Mouse (Mus musculus) heart, embryonic 14.5 days (tissue): ENCODE measurements around the gene Serinc2. TPM values are rescaled to one million over a fixed set of nuclear protein-coding genes. Genes with fewer than 3 reads are reported as not detected.

Experiments
- ATAC-seq: fragments of 200-750 bp; cut with Nextera tagmentation; 2 replicates; pipeline ENCODE4 v1.8.0; 2017; ENCODE audit warnings: low read depth, moderate TSS enrichment; ENCODE audit not compliant: insufficient number of reproducible peaks, insufficient read depth, low FRiP score
- H3K27ac ChIP-seq, 2 experiments: fragments of 200-500 bp in 1 of 2; fragments of 300-500 bp in 1 of 2; sonication (generic) in 1 of 2; replicated peaks in 1 of 2; 2 replicates each; pipeline ENCODE4 v1.5.1; 2012 to 2014; ENCODE audit warnings: low read depth in 2 of 2, low read length in 2 of 2, control low read depth in 1 of 2, mild to moderate bottlenecking in 1 of 2, mixed read lengths in 1 of 2; ENCODE audit not compliant: control insufficient read depth in 1 of 2, insufficient read depth in 1 of 2
- H3K27me3 ChIP-seq: fragments of 300-500 bp; sonication (generic); 2 replicates; pipeline ENCODE4 v1.6.1; 2014; ENCODE audit warnings: mild to moderate bottlenecking, low read length, control low read depth; ENCODE audit not compliant: control insufficient read depth, insufficient read depth
- H3K36me3 ChIP-seq: fragments of 300-500 bp; sonication (generic); 2 replicates; pipeline ENCODE4 v1.6.1; 2014; ENCODE audit warnings: mild to moderate bottlenecking, control low read depth, low read length, mixed read lengths; ENCODE audit not compliant: control insufficient read depth, insufficient read depth
- H3K4me1 ChIP-seq, 2 experiments: fragments of 200-500 bp in 1 of 2; fragments of 300-500 bp in 1 of 2; sonication (generic) in 1 of 2; 2 replicates each; pipeline ENCODE4 v1.6.1; 2012 to 2014; ENCODE audit warnings: low read length in 2 of 2, control low read depth in 1 of 2, mixed read lengths in 1 of 2; ENCODE audit not compliant: control insufficient read depth in 2 of 2, insufficient read depth in 2 of 2
- H3K4me2 ChIP-seq: fragments of 300-500 bp; sonication (generic); 2 replicates; pipeline ENCODE4 v1.6.1; 2014; ENCODE audit warnings: mild to moderate bottlenecking, low read length
- H3K4me3 ChIP-seq, 2 experiments: fragments of 200-500 bp in 1 of 2; fragments of 300-500 bp in 1 of 2; sonication (generic) in 1 of 2; 2 replicates each; pipeline ENCODE4 v1.5.1; 2012 to 2014; ENCODE audit warnings: low read length in 2 of 2, mild to moderate bottlenecking in 2 of 2, control low read depth in 1 of 2, low read depth in 1 of 2, moderate library complexity in 1 of 2; ENCODE audit not compliant: control insufficient read depth in 1 of 2, insufficient read depth in 1 of 2
- H3K9ac ChIP-seq: fragments of 300-500 bp; sonication (generic); 2 replicates; pipeline ENCODE4 v1.6.1; 2014; ENCODE audit warnings: mild to moderate bottlenecking, low read length
- H3K9me3 ChIP-seq: fragments of 300-500 bp; sonication (generic); 2 replicates; pipeline ENCODE4 v1.6.1; 2016; ENCODE audit warnings: low read length, control low read depth; ENCODE audit not compliant: control insufficient read depth
- WGBS: fragments of 180-500 bp; shearing (Covaris S2); extraction: QIAGEN DNeasy Blood & Tissue Kit; methylation state at CpG from one replicate; pipeline ENCODE4 v1.1.7; 2014; 5-methylcytosine and 5-hydroxymethylcytosine counted together
- polyA plus RNA-seq: library from polyadenylated mRNA; unstranded; fragments of >200 nt; fragmentation: Nextera tagmentation; extraction: Ambion mirVana; gene quantifications from 2 replicates; pipeline ENCODE4 v1.2.1, GENCODE M21; 2014

The Serinc2 gene
- polyA plus RNA-seq, 1 experiment from 2014 or later: 7.5 TPM

DNA sequence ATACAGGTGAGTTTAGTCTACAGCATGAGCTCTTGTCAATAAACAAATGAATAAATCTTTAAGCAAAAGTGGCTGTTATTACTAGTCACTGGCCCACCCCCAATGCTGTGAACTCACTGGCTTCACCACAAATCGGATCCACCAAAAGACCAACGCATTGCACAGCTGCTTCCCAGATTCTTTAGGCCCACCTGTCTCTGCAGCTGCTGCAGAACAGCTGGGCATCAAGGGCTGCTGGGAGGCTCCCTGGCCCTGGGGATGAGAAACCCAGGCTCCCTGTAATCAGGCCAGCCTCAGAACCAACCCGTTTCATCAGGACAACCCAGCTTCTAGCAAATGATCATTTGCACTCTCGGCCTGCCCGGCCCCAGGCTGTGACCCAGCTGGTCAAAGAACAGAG, 3.9 kb upstream of the Serinc2 start:
- 0 out of 4 replicates have a peak, but pooled peaks cover 0 to 2% of the 10 kb centered on the region in 2 experiments for H3K4me1 ChIP-seq
- H3K4me3 ChIP-seq: no peak overlapping the region
- H3K9me3 ChIP-seq: no peaks in the 10 kb centered on the region
- no peak for ATAC-seq
- H3K27ac ChIP-seq: no peak overlapping the region
- no peak overlapping the region for H3K4me2 ChIP-seq
- no peaks in the 10 kb centered on the region for H3K36me3 ChIP-seq
- H3K27me3 ChIP-seq: peaks cover 27% of the 10 kb centered on the region
- H3K9ac ChIP-seq: no peak overlapping the region
- WGBS: 78% methylated on average over 5 of the region's 5 CpGs

DNA sequence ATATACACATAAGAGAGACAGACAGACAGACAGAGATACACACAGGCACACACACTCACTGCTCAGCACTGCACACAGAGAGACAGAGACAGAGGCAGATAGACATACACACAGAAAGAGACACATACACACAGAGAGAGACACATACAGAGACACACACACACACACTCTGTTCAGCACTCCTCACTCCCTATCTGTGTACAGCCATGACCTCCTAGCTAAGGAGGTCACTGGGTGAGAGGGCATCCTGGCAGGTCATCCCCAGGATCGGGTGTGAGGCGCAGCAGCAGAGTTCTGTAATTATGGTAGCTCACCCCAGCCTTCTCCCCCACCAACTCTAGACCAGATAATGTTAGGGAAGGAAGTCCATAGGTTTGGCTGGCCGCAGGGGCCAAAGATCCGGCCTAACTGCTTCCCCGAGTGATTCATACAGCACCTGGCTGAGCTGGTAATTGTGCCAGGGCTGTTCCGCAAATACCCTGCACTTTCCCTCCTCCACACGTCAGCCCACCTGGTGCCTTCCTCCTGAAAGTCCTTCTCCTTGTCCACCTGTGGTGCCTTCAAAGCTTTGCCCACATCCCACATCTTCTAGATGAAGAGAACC, 2.3 kb downstream of the Serinc2 start:
- no peak overlapping the region for H3K4me3 ChIP-seq
- 63% methylated on average over 7 of the region's 7 CpGs for WGBS
- peaks cover 12 to 19% of the 10 kb centered on the region in 2 experiments; a peak in 3 of 4 replicates for H3K4me1 ChIP-seq
- ATAC-seq: no peak
- H3K27me3 ChIP-seq: peaks cover 84% of the 10 kb centered on the region
- H3K9me3 ChIP-seq: no peaks in the 10 kb centered on the region
- H3K9ac ChIP-seq: no peak overlapping the region
- H3K27ac ChIP-seq: no peak overlapping the region
- no peak overlapping the region for H3K4me2 ChIP-seq
- H3K36me3 ChIP-seq: no peaks in the 10 kb centered on the region

DNA sequence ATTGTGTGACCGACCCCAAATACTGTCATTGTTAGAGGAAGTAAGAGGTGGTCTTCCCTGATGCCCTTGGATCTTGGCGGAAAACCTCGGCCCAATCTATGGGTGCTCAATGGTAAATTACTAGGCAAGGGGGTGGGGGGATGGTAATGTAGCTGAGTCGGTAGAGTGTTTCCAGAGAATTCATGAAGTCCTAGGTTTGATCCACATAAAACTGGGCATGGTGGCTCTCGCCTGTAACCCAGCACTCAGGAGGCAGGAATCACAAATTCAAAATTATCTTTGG, 3.2 kb downstream of the Serinc2 start:
- no peaks in the 10 kb centered on the region for H3K36me3 ChIP-seq
- H3K9me3 ChIP-seq: no peaks in the 10 kb centered on the region
- 43% methylated on average over 5 of the region's 5 CpGs for WGBS
- H3K9ac ChIP-seq: no peak overlapping the region
- peaks cover 12 to 19% of the 10 kb centered on the region in 2 experiments; a peak in 3 of 4 replicates for H3K4me1 ChIP-seq
- no peak overlapping the region for H3K27ac ChIP-seq
- peak overlapping the region in 1 of 2 experiments; percentile 57; a peak in 1 of 4 replicates for H3K4me3 ChIP-seq
- H3K27me3 ChIP-seq: peaks cover 87% of the 10 kb centered on the region
- no peak for ATAC-seq
- H3K4me2 ChIP-seq: peak overlapping the region; percentile 95

DNA sequence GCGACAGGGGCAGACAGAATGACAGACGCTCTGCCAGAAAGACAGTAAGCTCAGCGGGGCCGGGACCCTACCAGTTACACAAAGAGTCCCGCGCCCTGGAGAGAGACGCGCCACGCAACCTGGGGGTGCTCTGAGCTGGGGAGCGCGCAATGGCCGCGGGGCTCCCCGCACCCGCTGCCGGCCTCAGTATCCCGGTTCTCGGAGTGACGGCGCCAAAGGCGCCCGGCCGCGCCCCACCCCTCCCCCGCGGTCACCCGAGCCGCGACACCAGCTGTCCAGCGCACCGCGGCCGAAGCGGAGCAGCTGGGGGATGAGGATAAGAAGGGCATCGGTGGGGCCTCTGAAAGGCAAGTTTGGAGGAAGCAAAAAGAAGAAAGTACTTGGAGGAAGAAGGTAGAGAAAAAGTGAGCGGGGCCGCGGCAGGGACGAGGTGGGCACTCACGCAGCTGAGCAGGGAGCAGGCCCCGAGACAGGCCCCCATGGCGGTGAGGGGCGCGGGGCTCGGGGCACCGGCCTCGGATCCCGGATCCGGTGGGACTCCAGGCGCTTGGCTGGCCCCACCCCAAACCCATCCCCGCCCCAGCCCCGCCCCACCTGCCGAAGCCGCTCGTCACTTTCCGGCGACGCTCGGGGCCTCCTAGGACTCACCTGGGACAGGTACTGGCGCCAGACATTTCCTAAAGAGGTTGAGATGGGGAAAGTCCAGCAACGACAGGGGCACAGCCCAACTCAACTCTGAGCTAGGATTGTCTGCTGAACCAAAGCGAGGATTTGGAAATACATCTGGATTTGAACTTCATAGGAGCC, 3.8 kb downstream of the Serinc2 start:
- Histone ChIP-seq H3K4me1 (peaks cover 12 to 19% of the 10 kb centered on the region in 2 experiments; a peak in 3 of 4 replicates), H3K4me3 (peak overlapping the region; percentile 57), H3K9ac (peak overlapping the region; percentile 68), H3K4me2 (peak overlapping the region; percentile 95), H3K9me3 (no peaks in the 10 kb centered on the region), H3K36me3 (no peaks in the 10 kb centered on the region), H3K27me3 (peaks cover 87% of the 10 kb centered on the region), H3K27ac (peak overlapping the region in 1 of 2 experiments; percentile 41; a peak in 1 of 4 replicates)
- WGBS: 3% methylated on average over 62 of the region's 62 CpGs
- ATAC-seq: no peak

- 3% methylated on average over 29 of the region's 29 CpGs for WGBS
- H3K27me3 ChIP-seq: peaks cover 84% of the 10 kb centered on the region
- no peak; the same call in 1 of the 2 replicates for ATAC-seq
- H3K4me3 ChIP-seq: peak overlapping the region; percentile 57
- H3K36me3 ChIP-seq: no peaks in the 10 kb centered on the region
- peak overlapping the region; percentile 68 for H3K9ac ChIP-seq
- H3K4me2 ChIP-seq: peak overlapping the region; percentile 95
- H3K4me1 ChIP-seq: peaks cover 12 to 19% of the 10 kb centered on the region in 2 experiments; a peak in 3 of 4 replicates
- H3K27ac ChIP-seq: peak overlapping the region; percentile 47 to 50; a peak in 3 of 4 replicates
- H3K9me3 ChIP-seq: no peaks in the 10 kb centered on the region
Measured at GRCm38 (mm10) chr4:130274346-130275015, 4.5 kb downstream of the Serinc2 start.

DNA sequence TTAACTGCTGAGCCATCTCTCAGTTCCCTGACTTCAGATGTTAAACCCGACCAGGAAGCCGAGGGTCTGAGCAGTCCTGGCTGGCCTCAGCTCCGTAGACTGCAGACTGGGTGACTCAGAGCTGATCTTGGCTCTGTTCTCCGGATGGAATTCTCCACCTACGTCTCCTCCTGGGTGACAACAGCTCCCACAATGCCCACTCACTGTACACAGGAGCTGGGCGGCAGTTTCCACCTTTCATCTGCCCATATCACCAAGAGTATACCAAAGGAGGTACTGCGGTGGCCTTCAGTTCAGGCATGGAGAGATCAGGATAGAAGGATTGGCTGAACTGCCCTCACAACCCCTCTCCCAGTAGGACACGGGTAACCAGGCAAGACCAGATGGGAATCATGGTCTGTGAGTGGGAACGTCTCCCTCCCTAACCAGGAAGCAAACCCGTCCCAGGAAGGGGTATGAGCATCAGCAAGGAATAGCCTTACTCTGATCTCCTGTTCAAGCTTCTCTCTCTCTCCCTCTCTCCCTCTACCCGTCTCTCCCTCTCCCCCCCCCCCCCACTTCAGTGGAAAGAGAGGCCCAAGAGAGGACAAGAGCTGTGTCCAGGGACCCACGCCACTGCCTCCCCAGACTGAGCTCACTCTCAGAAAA, 5.2 kb downstream of the Serinc2 start:
- H3K4me2 ChIP-seq: peak overlapping the region; percentile 95
- no peaks in the 10 kb centered on the region for H3K36me3 ChIP-seq
- peak overlapping the region; percentile 68 for H3K9ac ChIP-seq
- peak overlapping the region; percentile 57 for H3K4me3 ChIP-seq
- ATAC-seq: no peak; the same call in 1 of the 2 replicates
- peak overlapping the region; percentile 47 to 50; a peak in 3 of 4 replicates for H3K27ac ChIP-seq
- H3K9me3 ChIP-seq: no peaks in the 10 kb centered on the region
- WGBS: 10% methylated on average over 11 of the region's 12 CpGs
- peaks cover 12 to 19% of the 10 kb centered on the region in 2 experiments; a peak in 3 of 4 replicates for H3K4me1 ChIP-seq
- peaks cover 78% of the 10 kb centered on the region for H3K27me3 ChIP-seq
